ENCODE assay signal across 11 mouse cellular contexts in the genomic region with DNA sequence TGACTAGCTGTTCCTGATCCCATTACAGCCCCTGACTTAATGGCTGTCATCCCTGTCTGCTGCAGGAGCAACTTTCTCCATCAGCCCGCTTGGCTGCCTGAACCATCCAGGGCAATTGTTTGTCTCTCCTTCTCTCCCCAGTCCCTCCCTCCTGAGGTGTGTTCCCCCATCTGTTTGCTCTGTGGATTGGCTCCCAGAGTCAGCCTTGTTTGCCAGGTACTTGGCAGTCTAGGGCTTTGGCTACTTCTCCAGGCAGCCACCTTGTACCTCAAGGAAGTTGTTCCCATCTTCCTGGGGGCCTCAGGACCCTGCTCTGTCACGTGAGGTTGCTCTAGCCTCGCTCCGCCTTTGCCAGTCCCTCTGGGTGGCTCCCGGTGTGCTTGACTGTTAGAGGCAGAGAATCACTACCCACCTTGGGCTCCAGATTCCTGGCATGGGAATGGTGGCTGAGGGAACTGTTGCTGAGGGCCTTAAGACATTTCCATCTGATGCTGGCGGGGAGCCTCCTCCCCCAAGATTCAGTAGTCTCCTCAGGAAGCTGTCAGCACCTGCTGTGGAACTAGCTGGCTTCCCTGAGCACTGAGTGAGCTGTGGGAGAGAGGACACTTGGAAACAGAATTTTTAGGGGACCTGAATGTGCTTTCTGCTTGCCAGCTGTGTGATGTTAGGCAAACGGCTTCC. TPM values are rescaled to one million over a fixed set of nuclear protein-coding genes. Genes with fewer than 3 reads are reported as not detected.
DNase-seq lines count a peak whose midpoint lies in the region; ATAC-seq and TF ChIP-seq lines count a peak whose summit lies in the region.
"Had no signal": no experiment of that assay in that cellular context is flagged by ENCODE, and none has a peak within 500 bp of the region (broad histone marks: within the 10 kb centered on the region; RNA-seq: fewer than 3 reads in every experiment).

No protein-coding gene starts in this region.

- H3K4me1 ChIP-seq in lung, embryonic 14.5 days (ENCODE audit: insufficient read depth), result no peaks in the 10 kb centered on the region

- H3K36me3 ChIP-seq in lung, embryonic 14.5 days (ENCODE audit: insufficient read depth), result peaks cover 28% of the 10 kb centered on the region

- no peak overlapping the region for H3K4me2 ChIP-seq in lung, embryonic 14.5 days
- H3K4me2 ChIP-seq: embryonic facial prominence, embryonic 13.5 days had no signal

- intact Hi-C loops in heart, postnatal 25 days (cut with DNase I), result no loop called here

- no peak overlapping the region for H3K27ac ChIP-seq in lung, embryonic 14.5 days (ENCODE audit: low read depth)
- H3K27ac ChIP-seq: embryonic facial prominence, embryonic 13.5 days had no signal

- no peak for TF ChIP-seq CTCF in lung, embryonic 14.5 days (IDR thresholded peaks at IDR 0.05; ENCODE audit: low read depth)

- peak; percentile 84 for DNase-seq in heart, adult 11 months
- no peak for DNase-seq in heart, postnatal 25 days (ENCODE audit: low spot score)
- DNase-seq in right cerebral cortex, postnatal 25 days, result peak; percentile 46
- DNase-seq in right cerebral cortex, adult 2 months (ENCODE audit: low spot score in 2 of 2), result no peak
- DNase-seq in lung, embryonic 14.5 days, result peak; percentile 11
- DNase-seq: kidney, adult 2 months had no signal

- H3K9ac ChIP-seq in lung, embryonic 14.5 days, result no peak overlapping the region
- H3K9ac ChIP-seq: embryonic facial prominence, embryonic 13.5 days had no signal

- H3K4me3 ChIP-seq in lung, embryonic 14.5 days (ENCODE audit: low read depth, low read length), result no peak overlapping the region
- H3K4me3 ChIP-seq: embryonic facial prominence, embryonic 13.5 days had no signal

- no peak for ATAC-seq in lung, embryonic 14.5 days (ENCODE audit: insufficient read depth)
- ATAC-seq in megakaryocyte, adult 5-6 weeks (ENCODE audit: poor library complexity, severe bottlenecking), result no peak
- ATAC-seq in megakaryocyte progenitor cell, adult 5-6 weeks (replicated peaks; ENCODE audit: poor library complexity), result no peak

- no peaks in the 10 kb centered on the region for H3K9me3 ChIP-seq in lung, embryonic 14.5 days (ENCODE audit: low read depth, low read length)
- H3K9me3 ChIP-seq: embryonic facial prominence, embryonic 13.5 days had no signal

- WGBS in lung, embryonic 14.5 days, result 37% methylated on average over 7 of the region's 7 CpGs

- H3K27me3 ChIP-seq in lung, embryonic 14.5 days (ENCODE audit: insufficient read depth, low read length), result no peaks in the 10 kb centered on the region
- H3K27me3 ChIP-seq: embryonic facial prominence, embryonic 13.5 days had no signal

RNA-seq across cellular contexts. Expression of a gene that starts 16.6 kb away (rescaled TPM):
- 10 to 100 TPM; 25.7 to 26.3 TPM for total RNA-seq in heart, postnatal 25 days (2021)
- polyA plus RNA-seq in lung, embryonic 14.5 days (2014; fragmentation: Nextera tagmentation; extraction: Ambion mirVana), result 70.4 and 74.1 TPM in 2 replicates
- 35.2 and 45.0 TPM in 2 replicates for total RNA-seq in megakaryocyte, adult 5-6 weeks (2015)
- 11.7 and 12.5 TPM in 2 replicates for total RNA-seq in megakaryocyte, adult 5-6 weeks (2017)
- 38.8 and 40.6 TPM in 2 replicates for total RNA-seq in megakaryocyte progenitor cell, adult 5-6 weeks (2015)
- 8.2 and 10.8 TPM in 2 replicates for total RNA-seq in megakaryocyte progenitor cell, adult 5-6 weeks (2017)

RNA-seq across cellular contexts. Expression of a gene that starts 16.9 kb away (rescaled TPM):
- total RNA-seq in heart, postnatal 25 days (2021), result 1,000 to 10,000 TPM; 1,536 to 1,541 TPM
- 736 and 777 TPM in 2 replicates for polyA plus RNA-seq in lung, embryonic 14.5 days (2014; fragmentation: Nextera tagmentation; extraction: Ambion mirVana)
- total RNA-seq in megakaryocyte, adult 5-6 weeks (2015), result 135 and 148 TPM in 2 replicates
- total RNA-seq in megakaryocyte, adult 5-6 weeks (2017), result 73.7 and 87.8 TPM in 2 replicates
- 195 and 210 TPM in 2 replicates for total RNA-seq in megakaryocyte progenitor cell, adult 5-6 weeks (2015)
- total RNA-seq in megakaryocyte progenitor cell, adult 5-6 weeks (2017), result 126 and 138 TPM in 2 replicates

RNA-seq across cellular contexts. Expression of a gene that starts 25.5 kb away (rescaled TPM):
- total RNA-seq in heart, postnatal 25 days (2021), result not detected
- polyA plus RNA-seq in lung, embryonic 14.5 days (2014; fragmentation: Nextera tagmentation; extraction: Ambion mirVana), result 0.17 and 0.18 TPM in 2 replicates
- total RNA-seq in megakaryocyte, adult 5-6 weeks (2015), result not detected in 2 replicates
- not detected in 2 replicates for total RNA-seq in megakaryocyte, adult 5-6 weeks (2017)
- total RNA-seq in megakaryocyte progenitor cell, adult 5-6 weeks (2015), result not detected in 2 replicates
- total RNA-seq in megakaryocyte progenitor cell, adult 5-6 weeks (2017), result not detected in 2 replicates
- total RNA-seq: heart, adult 8-10 months; hematopoietic stem cell, adult 5-6 weeks had no signal
- polyA plus RNA-seq: kidney, adult 2 months had no signal

Comparison
In these comparisons a context has a peak if more than half of its experiments do, and no peak if none do; other contexts are left out.
1. DNase-seq: peak in heart, adult 11 months (single experiment), right cerebral cortex, postnatal 25 days (single experiment) and lung, embryonic 14.5 days (single experiment); none in heart, postnatal 25 days (single experiment) and right cerebral cortex, adult 2 months (0 of 2).
2. RNA of a gene that starts 16.9 kb away (total RNA-seq): 1,536 to 1,541 TPM in heart, postnatal 25 days; 126 to 210 TPM in megakaryocyte progenitor cell, adult 5-6 weeks and 73.7 to 148 TPM in megakaryocyte, adult 5-6 weeks; every median in the first group is over 4 times any median in the second.